Mouse (Mus musculus): ENCODE data around the gene Lmntd1. TPM values are rescaled to one million over a fixed set of nuclear protein-coding genes. Genes with fewer than 3 reads are reported as not detected.

Lmntd1 gene
- polyA plus RNA-seq, 1 experiment = 0.14 TPM

DNA sequence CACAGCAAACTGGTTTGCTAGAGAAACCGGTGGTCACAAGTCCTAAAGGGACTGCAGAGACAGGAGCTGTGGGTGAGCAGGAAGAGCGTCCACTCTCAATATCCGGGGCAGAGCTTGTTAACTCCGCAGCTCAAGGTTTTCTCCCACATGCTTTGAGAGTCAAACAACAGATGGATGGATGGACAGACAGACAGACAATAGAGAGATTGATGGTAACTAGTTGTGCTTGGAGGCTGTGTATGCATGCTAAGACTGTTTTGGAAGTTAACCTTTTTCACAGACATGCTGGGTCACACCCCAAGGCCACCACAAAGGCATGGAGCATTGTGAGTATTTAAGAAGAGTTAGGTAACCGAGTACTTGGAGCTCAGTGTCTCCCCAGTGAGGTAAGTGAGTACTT lies 5.4 kb downstream of the Lmntd1 start:
- 89% methylated on average over 5 of the region's 5 CpGs for whole genome bisulfite sequencing
- DNase-seq (ENCODE audit: low read depth, low spot score) = no peak

DNA sequence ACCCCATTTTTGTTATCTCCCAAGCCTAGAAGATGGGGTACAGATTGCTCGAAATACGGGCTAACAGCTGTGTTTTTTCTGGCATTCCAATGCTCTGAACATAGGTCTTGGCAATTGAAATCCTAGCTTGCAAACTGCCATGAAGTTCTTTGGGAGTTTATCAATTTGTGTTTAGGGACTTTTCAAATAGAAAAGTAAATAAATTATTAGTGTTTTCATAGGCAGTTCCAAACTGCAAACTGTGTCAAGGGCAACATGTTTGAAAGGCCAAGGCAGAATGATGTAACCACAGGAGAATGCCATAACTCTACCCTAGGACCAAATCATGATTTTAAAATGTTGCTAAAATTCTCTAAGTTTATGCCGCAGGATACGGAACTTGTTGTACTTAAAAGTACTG lies 6.4 kb downstream of the Lmntd1 start:
- 76% methylated on average over 4 of the region's 4 CpGs for WGBS
- DNase-seq (ENCODE audit: low read depth, low spot score) = no peak

DNA sequence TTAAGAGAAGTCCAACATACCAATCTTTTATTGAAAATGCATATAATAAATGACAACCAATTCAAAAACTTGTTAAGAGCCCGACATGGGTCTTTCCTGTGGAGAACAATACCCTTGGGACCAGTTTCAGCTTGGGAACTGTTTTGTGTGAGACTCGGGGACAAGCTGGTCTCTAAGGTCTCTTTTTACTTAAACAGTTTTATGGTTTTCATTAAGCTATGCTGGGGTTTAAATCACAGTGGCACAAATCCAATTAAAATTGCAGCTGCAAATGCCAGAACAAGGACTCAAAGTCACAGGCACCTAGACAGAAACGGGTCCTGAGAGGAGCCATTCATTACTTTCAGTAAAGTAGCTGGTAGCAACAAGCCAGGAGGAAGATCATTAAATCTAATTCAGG lies 8.9 kb downstream of the Lmntd1 start:
- 50% methylated on average over 3 of the region's 3 CpGs for WGBS
- no peak for DNase-seq (ENCODE audit: low read depth, low spot score)

DNA sequence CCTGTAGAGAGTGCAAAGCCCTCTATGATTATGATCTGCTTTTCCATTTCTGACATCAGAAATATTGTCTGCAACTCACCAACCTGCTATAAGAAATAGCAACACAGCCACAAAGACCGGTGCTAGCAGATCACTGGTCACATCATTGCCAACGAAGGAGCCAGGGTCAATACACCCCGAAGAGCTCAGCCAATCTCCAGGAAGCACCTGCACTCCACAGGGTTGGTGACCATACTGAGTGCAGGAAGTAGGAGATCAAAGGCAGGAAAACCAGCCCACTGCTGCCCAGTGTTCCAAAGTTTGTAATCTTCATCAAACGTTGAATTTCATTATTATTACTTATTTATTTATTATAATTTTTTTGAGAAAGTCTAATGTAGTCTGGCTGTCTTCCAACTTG lies 9.5 kb downstream of the Lmntd1 start:
- no peak for DNase-seq (ENCODE audit: low read depth, low spot score)
- 48% methylated on average over 4 of the region's 4 CpGs for WGBS

DNA sequence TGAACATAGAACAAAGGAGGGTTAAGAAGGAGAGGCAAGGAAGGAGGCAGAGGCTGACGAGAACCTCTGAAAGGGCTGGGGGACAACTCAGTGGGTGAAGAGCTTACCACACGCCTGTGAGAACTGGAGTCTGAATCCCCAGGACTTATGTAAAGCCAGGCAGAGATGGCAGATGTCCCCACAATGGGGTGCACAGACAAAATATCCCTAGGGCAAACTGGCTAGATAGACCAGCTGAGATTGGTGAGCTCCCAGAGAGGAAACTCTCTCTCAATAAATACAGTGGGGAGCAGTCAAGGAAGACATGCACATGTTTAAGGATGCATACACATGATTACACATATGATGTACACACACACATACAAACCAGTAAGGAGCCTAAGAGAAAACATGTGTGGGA lies 10.0 kb downstream of the Lmntd1 start:
- no peak for DNase-seq (ENCODE audit: low read depth, low spot score)
- WGBS = 67% methylated on average over 2 of the region's 2 CpGs

DNA sequence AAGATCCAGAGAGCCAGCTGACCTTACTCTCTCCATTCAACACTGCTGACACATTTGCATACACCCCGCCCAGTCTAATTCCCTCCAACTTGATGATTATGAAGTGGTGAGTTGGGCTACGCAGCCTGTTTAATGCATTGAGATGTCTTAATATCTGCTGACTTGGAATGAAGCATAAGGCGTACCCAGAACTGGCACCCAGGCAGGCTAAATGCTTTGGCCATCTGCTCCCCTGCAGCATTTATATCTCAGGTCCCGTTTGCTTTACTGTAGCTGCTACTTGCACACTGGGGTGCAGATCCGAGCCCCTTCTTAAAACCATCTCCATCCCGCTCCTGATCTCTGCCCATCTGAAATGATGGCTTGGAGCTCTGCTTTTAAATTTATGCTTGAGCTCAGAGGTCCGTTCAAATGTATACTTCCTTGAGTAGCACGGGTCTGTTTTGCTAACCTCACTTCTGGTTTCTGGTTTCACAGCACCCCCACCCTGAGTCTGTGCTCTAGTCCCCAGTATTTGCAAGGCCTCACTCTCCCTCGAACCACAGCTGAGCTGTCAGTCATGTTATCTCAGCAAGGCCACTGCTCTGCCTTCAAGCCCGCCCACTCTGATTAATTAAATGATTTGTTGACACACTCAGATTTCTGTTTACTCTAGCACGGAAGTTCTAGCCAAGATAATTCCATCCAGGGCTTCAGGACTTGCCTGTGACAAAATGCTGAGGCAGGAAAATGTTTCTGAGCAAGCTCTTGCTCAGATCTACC lies 15.1 kb downstream of the Lmntd1 start:
- no peak for DNase-seq (ENCODE audit: low read depth, low spot score)
- 50% methylated on average over 11 of the region's 11 CpGs for WGBS

DNA sequence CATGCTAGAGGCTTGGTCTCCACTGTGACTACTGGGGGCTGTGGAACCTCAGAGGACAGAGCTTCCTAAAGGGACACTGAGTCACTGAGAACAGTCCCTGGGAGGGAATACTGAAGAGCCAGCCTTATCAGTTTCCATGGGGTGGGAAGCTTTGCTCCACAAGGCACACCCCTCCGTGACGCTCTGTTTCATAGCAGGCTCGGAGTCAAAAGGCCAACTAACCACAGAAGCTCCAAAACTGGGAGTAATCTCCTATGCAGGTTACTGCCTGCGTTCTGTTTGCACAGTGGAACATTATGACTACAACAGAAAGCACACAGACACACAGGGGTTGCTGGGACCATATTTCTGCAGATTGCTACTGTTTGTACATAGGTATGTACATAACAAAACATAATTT lies 18.2 kb downstream of the Lmntd1 start:
- DNase-seq (ENCODE audit: low read depth, low spot score) = no peak
- 38% methylated on average over 4 of the region's 4 CpGs for WGBS

DNA sequence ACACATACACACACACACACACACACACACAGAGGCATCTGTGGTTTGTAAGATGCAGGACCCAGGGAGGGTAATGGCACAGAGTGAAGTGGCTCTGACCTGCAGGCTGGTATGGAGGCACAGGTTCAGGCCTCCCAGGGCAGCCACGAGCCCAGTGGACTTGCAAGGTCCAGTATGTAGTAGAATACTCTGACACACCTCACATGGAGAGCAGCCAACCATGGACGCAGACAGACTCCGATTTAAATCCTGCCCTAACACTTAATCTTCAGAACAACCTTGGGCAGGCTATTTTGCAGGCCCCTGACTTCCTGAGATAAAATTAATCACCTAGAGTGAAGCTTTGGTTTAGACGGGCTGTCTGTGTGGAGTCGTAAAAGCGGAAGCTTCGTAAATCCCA lies 20.1 kb downstream of the Lmntd1 start:
- WGBS = 74% methylated on average over 7 of the region's 7 CpGs
- DNase-seq (ENCODE audit: low read depth, low spot score) = no peak

DNA sequence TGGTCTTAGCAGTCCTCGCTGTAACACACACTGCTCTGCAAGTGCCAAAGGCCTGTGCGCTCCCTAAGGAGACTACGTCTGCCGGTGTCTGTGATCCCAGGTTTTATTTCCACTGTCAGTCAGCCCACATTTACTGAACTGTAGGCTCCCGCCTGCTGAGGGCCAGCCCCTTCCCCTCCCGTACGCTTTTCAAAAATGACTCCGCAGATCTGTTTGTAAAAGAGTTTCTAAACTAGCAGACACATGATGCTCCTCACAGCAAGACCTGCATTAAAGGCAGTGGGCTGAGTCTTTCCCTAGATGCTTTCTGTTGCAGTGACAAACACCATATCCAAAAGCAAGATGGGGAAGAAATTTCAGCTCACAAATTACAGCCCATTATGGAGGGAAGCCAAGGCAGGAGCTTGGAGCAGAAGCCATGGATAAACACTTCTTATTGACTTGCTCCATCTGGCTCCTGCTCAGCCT lies 21.6 kb downstream of the Lmntd1 start:
- DNase-seq (ENCODE audit: low read depth, low spot score) = no peak

DNA sequence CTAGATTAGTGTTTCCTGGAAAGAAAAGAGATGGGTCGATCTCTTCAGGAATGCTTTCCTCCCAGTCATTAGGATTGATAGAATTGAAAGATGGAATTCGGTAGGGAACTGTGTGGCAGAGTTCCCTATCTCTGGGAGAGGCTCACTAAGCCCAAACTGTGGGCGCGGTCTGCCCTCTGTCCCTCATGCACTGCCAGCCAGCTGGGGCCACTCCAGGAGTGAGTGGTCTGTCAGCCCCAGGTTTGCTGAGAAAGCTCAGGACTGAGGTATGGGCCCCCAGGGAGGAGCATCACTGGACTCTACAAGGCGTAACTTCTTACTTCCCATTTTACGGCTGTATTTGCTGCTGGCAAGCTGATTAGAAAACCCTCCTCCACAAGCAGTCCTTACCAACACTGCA lies 22.1 kb downstream of the Lmntd1 start:
- DNase-seq (ENCODE audit: low read depth, low spot score) = no peak
- 62% methylated on average over 6 of the region's 6 CpGs for WGBS

More for the DNA sequence above, 21.6 kb downstream of the Lmntd1 start:
- 55% methylated on average over 8 of the region's 8 CpGs for WGBS

DNA sequence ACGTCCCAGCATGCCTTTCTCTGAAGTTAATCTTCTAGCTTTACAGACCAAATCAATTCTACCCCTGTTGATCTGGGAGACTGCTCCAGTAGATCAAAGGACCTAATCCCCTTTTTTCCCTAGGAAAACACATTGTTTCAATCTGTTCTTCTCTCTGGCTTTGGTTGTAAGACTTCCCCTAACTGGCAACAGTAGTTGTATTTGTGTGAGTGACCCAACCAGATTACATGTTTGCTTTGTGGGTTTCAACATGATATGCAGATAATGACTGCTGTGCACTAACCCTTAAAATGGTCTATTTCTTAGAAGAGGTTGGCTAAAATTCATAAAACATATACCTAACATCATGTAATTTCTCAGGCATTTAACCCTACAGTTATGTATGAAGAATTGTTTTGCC lies 22.5 kb downstream of the Lmntd1 start:
- no peak for DNase-seq (ENCODE audit: low read depth, low spot score)
- 92% methylated on average over 1 of the region's 1 CpGs for WGBS

DNA sequence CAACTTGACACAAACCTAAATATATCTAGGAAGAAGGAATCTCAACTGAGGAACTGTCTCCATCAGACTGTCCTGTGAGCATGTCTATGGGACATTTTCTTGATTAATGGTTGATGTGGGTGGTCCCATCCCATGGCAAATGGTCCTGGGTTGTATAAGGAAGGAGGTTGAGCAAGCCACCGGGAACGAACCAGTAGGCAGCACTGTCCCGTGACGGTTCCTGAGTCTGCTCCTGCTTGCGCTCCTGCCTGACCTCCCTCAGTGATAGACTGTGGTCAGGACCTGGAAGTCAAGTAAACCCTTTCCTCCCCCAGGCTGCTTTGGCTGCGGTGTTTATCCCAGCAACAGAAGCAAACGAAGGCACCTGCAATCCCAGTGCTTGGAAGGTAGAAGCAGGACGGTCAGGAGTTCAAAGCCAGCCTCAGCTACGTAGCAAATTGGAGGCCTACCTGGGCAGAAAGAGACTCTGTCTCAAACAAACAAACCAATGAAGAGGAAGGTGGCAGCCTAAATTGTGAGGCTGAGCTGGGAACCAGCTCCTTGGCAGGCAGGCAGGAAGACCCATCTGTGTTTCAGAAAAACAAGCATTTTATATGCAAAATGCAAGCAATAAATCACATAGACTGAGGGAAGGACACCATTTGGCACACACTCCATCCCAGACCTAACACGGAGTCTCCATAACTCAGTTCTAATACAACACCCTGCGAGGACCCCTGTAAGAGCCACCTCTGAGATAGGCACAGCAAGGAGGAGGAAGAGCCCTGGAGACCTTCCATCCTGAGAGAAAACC lies 23.4 kb downstream of the Lmntd1 start:
- WGBS = 90% methylated on average over 11 of the region's 11 CpGs
- no peak for DNase-seq (ENCODE audit: low read depth, low spot score)

DNA sequence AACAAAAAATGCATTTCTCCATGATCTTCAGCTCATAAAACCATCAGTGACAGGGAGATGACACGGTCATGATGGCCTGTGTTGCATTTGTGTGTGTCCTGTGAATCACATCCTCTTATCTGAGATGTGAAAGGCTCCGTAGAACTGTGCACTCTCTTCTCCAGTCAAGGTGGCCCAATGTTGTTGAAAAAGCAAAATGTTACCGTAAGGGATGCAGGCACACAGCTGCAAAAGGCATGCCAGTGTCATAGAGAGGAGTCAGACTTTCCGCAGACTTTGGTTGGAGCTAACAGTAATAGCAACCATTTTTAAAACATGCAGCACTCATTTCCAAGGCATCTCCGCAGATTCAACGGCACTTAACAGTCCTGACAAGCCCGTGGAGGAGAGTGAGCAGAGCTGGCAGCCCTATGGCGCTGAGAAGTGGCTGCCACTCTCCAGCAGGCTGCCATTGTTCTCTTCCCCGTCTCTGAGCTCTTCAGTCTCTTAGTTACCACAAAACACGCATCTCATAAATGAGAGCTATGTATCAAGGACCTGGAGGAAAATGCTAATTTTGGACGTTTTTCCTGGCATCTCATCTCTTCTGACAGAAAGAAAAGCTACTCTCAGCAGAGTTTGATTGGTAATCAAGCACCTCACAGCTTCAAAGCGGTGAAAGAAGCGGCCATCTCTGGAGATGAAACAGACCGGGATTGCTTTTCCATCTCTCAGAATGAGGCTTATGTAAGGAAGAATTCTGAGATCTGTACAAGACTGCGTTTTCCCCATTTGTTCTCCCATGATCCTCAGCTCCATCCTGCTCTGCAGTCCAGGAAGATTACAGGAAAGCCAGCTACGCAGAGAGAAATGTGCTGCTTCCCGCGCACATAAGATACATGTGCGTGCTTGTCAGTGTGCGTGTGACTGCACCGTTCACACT lies 28.8 kb downstream of the Lmntd1 start:
- 82% methylated on average over 21 of the region's 21 CpGs for WGBS

DNA sequence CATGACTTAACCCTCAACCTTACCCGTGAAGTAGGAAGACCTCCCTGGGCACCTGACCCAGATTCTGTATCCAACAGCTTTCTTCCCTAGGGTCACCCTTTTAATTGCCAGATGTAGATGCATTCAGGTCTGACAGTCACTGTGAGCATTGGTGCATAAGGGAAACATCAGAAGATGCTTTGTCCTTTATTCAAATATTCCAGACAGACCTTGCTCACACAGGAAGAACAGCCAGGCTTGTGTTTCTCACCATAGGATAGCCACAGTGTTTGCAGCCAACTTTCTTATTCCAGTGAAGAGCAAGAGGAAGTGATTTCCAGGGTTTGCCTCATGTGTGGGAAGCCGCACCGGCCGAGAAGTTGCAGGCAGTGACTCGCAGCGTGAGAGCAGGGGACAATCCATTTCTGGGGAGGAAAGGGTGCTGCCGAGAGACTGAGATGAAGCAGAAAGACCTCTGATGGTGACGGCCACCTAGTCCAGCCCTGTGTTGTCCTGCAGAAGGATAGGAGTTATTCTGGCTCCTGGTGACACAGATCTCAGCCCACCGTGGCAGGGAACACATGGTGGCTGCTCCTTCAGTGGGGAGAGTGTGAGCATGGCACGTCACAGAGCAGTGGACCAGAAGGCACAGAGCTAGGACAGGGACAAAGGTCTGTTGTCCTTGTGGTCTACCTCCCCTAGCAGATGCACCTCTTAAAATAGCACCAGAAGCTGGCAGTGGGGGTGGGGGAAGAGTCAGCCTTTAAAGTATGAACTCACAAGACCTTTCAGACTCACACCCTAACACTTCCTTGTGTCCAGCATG lies 32.6 kb downstream of the Lmntd1 start:
- WGBS = 61% methylated on average over 10 of the region's 10 CpGs
- no peak for DNase-seq (ENCODE audit: low read depth, low spot score)

More for the DNA sequence above, 28.8 kb downstream of the Lmntd1 start:
- DNase-seq (ENCODE audit: low read depth, low spot score) = no peak

DNA sequence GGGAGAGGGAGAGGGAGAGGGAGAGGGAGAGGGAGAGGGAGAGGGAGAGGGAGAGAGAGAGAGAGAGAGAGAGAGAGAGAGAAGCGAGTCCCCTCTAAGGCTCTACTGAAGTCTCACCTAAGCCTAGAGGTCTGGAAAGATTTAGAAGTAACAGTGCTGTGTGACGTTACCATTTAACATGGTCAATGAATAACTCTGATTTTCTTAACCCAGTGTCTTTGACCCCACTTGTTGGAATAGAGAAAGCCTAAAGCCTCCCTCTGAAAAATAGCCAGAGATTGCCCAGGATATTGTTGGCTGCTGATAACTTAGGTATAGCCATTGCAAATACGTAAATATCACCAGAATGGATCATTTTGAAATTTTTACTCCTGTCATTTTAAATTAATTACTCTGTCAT lies 34.4 kb downstream of the Lmntd1 start:
- DNase-seq (ENCODE audit: low read depth, low spot score) = no peak
- 70% methylated on average over 3 of the region's 3 CpGs for WGBS

DNA sequence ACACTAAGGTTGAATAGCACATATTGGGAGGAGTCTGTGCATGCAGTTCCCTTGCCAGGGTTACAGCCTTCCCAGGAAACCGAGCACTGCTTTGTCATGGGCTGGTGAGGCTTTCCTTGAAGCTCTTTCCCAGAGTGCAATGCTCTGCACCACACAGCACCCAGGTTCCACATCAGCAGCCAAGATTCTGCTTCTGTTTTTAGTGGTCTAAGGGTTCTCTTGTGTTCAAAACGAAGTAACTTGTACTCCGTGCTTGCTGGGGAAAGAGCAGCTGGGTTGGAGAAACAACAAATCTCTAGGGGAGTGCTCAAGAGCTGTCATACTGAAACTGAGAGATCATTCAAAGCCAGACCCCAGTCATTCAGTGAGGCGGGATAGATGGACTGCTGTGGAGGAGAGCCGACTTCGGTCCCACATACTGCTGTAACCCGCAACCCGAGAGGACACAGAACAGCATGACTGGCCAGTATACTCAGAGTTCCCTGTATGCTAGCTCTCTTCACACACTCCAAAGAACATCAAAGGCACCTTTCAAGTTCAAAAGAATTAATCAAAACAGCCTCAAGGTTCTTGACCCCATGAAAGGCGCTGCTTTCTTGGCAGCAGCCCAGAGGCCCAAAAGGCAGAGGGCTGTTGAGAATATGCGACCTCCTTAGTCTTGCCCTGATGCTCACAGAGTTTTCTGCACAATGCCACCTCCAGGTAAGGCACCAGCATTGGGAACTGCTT lies 35.5 kb downstream of the Lmntd1 start:
- 51% methylated on average over 10 of the region's 10 CpGs for WGBS
- no peak for DNase-seq (ENCODE audit: low read depth, low spot score)

DNA sequence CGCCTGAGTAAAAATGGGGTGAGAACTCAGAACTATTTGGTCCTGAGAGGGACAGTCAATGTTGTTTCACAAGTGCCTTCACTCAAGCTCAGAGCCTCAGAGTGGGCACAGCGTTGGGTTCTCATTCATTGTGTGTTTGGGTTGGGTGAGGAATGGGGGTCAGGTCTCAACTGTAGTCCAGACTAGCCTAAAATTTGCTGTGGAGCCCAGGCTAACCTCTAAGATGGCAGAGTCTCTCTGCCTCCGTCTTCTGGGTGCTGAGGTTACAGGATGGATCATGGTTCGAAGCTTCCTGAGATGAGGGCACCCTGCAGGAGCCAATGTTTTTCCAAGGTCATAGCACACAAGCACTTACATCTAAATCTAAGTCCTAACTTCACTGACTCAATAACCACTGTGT lies 37.4 kb downstream of the Lmntd1 start:
- WGBS = 92% methylated on average over 4 of the region's 4 CpGs
- no peak for DNase-seq (ENCODE audit: low read depth, low spot score)

DNA sequence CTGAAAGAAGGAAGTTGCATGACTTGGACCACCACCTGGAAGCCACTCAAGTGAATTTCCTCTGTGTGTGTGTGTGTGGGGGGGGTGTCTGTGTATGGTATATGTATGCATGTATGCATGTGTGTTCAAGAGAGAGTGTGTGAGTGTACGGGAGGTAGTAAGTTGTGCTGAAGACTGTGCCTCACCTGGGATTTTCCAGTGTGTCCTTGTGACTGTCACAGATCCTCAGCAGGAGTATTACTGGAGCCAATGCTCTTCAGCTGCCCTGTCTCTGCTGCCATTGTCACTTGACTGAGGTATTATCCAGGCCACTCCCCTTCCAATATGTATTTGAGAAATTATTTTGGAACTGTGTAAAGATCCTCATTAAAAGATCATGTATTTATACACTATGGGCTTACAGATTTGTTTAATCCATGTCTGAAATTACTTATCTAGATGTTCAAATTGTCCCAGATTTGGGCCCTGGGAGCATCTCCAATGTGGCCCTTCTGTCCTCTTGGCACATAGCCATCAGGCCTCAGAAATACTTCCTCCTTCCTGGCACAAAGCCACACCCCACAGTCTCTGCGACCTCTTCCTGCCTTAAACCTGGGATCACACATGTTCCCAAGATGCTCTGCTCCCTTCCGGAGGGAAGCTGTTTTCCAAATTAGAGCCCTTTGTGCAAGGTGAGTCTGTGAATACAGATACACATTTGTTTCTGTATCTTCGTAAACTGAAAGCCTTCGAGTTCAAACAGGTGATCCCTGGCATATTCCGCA lies 40.7 kb downstream of the Lmntd1 start:
- no peak for DNase-seq (ENCODE audit: low read depth, low spot score)
- WGBS = 71% methylated on average over 6 of the region's 6 CpGs

Data from large intestine, adult 2 months (tissue).